Mouse (Mus musculus): Measurements from ENCODE around the gene Ddc.

Ddc gene

GRCm38 (mm10) chr11:11897645-11898357 is at the start of gene Ddc:
TSS of gene Ddc (minus strand) at chr11:11898144.
- no peak for DNase-seq (ENCODE audit: low spot score in 2 of 2)

- no peak for DNase-seq (ENCODE audit: low spot score in 2 of 2)
Measured at GRCm38 (mm10) chr11:11945766-11946165, 47.8 kb upstream of the Ddc start.

DNA sequence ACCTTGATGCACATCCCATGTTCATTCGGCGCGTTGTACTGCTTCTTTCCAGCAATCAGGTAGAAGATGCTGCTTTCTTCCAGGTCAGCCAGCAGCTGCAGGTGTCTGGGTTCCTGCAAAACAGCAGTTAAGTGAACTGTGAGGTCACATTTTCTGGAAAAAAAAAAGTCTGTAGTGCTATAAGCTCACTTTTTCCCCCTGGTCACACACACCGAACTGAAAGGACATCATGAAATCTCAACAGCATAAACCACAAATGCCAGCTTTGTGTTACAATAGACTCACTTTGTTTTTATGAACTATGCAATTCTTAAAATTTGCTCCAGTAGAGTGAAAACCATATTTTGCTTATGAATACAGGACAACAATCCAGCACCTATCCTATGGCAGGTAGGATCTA is 46.9 kb upstream of the Ddc start:
- DNase-seq (ENCODE audit: low spot score in 2 of 2), result no peak

DNA sequence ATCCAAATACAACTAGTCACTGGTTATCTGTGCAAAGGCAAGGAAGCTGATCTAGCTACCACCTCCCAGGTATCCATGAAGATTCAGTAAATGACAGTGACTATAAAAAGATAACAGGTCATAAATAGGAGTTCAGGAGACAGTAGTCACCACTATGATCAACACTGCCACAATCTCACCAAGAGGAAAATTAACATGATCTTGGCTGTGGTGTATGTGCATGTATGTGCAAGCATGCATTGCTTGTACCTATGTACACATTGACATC is 46.1 kb upstream of the Ddc start:
- no peak for DNase-seq (ENCODE audit: low spot score in 2 of 2)

DNA sequence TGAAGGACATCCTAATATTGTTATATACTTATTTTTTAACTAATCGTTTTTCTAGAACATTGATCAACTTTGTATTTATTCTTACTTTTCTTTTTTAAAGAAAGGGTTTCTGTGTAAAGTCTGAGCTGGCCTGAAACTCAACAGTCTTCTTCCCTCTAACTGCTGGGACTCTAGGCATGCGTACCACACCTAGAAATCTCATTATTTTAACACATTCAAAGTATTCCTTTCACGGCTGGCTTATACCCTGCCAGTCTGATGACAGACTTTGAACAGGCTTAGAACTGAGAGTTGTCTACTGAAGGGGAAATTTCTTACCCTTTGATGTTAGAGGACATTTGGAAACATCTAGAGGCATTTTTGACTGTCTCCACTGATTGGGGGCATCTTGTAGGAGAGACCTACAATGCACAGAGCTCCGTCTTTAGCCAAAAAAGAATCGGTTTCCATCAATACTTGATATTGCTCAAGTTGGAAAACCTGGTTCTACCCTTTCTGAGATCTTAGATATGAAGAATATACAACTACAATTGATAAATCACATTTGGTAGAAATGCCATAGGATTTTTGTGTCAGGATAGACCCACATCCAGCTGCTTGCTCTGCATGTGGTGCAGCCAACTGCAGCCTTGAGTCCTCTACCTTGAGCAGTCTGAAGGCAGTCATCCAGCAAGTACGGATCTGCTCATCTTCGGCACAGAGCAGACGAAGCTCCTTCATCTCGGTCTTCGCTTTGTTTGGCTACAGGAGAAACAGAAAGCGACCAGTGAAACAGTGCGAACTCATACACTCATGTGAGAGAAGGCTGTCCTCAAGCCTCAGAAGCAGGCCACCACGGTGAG is 45.5 kb upstream of the Ddc start:
- no peak for DNase-seq (ENCODE audit: low spot score in 2 of 2)

- DNase-seq (ENCODE audit: low spot score in 2 of 2), result no peak
Measured at GRCm38 (mm10) chr11:11942320-11943217, 44.6 kb upstream of the Ddc start.

- no peak for DNase-seq (ENCODE audit: low spot score in 2 of 2)
Measured at GRCm38 (mm10) chr11:11940833-11941681, 43.1 kb upstream of the Ddc start.

DNA sequence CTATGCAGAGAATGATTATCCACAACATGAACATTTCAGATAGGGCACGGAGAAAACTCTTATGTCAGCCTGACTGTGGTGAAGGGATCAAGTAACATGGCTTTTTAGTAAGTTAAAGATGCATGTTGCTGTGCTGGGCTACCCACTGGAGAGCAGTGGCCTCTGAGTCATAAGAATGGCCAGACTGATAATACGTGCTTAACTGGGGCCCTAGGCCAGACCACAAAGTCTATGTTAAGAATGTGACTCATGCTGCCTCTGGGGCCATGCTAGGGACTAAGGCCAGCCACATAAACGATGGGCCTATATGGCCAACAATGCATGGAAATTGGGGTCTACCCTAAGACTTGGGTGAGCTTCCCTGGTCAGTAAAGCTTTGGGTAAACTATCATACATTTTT is 41.7 kb upstream of the Ddc start:
- no peak for DNase-seq (ENCODE audit: low spot score in 2 of 2)

DNA sequence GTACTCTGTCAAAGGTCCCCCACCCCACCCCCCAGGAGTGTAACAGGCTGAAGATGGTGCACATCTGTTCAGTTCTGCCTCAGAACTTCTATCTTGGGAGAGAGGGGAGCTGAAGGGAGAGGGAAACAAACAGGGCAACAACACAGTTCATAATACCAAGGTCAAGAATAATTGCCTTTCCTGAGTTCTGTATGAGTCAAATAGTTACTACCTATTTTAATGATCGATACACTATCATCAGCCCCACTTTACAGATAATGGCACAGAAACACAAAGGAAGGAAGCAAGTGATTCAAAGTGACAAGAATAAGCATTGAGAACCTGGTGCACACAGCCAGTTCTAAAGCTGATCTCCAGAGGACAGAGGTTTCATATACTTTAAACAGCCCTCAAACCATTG is 40.6 kb upstream of the Ddc start:
- DNase-seq (ENCODE audit: low spot score in 2 of 2), result no peak

GRCm38 (mm10) chr11:11937340-11938030 is 39.5 kb upstream of the Ddc start:
- no peak for DNase-seq (ENCODE audit: low spot score in 2 of 2)

- DNase-seq (ENCODE audit: low spot score in 2 of 2), result no peak
Measured at GRCm38 (mm10) chr11:11934808-11935207, 36.9 kb upstream of the Ddc start.

DNA sequence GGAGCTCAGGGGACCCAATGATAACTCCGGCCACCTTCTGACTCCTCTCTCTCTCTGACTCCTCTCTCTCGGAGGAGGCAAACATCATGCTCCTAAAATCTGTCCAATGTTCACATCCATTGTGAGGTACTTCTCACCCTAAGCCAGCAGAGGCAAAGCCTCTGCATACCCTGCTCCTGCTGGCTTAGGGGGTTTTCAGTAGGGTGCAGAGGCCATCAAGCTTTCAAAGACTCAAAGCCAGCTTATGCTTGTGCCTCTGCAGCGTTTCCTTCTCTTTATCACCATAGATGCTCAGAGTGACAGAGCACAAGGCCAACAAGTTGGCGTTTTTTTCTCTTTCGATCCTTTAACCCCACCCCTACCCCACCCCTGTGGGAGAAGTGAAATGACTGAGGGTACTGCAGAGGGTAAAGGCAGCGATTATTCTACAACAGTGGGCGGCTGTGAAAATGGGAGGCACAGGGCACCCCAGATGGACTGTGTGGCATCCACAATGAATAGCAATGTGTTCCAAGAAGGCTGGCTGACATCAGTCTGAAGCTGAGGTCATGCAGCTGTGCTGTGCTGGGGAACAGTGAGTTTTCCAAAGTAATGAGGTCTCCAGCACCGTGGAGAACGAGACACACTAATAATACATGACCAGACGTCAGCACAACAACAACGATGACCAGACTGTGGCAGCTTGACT is 34.3 kb upstream of the Ddc start:
- DNase-seq (ENCODE audit: low spot score in 2 of 2), result no peak

- no peak for DNase-seq (ENCODE audit: low spot score in 2 of 2)
Measured at GRCm38 (mm10) chr11:11931688-11932087, 33.7 kb upstream of the Ddc start.

DNA sequence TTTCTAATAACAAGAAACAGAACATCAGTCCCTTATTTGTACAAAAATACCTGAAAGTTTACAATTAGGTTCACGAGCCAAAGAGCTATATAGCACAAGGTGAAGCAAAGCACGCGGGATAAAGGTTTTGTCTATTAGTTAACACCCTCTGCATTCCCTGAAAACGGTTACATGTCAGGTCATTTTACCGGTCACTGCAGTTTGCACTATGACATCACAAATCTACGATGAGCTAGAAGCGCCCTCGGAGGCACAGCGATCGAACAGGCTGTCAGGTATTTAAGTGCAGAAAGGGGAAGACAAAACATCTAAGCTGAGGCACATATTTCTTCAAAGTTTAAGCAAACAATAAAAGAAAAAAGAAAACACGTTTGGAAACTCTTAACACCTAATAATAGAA is 32.6 kb upstream of the Ddc start:
- no peak for DNase-seq (ENCODE audit: low spot score in 2 of 2)

GRCm38 (mm10) chr11:11929059-11929458 is 31.1 kb upstream of the Ddc start:
- DNase-seq (ENCODE audit: low spot score in 2 of 2), result no peak

DNA sequence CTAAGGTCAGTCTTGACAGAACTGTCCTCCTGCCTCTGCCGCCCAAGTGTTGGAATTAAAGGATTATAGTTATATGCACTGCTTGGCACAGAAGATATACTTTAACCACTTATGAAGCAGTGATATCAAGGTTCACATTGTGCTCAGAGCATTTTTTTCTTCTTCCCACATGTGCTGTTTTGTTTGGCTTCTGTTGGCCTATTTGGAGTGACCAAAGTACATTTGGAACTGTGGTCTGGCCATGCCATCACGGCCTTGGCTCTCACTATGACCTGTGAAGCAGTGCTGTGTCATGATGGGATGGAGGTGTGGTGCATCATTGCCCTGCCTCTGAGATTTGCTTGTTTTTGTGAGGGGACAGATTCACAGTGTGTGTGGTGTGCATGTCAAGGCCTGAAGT is 30.6 kb upstream of the Ddc start:
- no peak for DNase-seq (ENCODE audit: low spot score in 2 of 2)

DNA sequence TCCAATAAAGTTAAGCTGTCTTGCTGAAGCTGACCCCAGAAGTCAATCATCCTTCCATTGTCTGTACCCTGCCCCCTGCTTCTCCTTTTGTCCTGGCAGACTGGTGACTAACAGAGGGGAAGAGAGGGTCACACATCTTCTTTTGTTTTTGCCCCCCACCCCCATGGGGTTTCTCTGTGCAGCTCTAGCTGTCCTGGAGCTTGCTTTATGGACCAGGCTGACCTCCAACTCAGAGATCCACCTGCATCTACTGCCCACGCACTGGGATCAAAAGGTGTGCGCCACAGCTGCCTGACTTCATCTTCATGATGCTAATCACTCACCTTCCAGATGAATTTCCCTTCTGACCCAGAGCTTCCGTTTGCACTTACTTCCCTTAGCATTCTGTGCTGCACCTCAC is 26.0 kb upstream of the Ddc start:
- DNase-seq (ENCODE audit: low spot score in 2 of 2), result no peak

- DNase-seq (ENCODE audit: low spot score in 2 of 2), result no peak
Measured at GRCm38 (mm10) chr11:11923345-11923744, 25.4 kb upstream of the Ddc start.

DNA sequence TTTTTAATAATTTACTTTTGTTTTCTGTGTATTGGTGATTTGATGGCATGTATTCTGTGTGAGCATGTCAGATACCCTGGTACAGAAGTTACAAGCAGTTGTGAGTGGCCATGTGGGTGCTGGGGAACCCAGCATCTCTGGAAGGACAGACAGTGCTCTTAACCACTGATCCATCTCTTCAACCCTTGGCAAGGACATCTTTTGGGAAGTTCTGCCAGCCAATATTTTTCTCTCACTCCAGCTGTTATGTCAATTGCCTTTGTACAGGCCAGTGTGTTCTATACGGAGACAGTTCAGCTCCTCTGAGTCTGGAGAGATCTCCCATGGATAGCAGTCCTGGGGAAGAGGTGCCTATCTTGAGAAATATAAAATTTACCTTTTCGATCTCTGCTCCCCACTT is 24.2 kb upstream of the Ddc start:
- no peak for DNase-seq (ENCODE audit: low spot score in 2 of 2)

GRCm38 (mm10) chr11:11907703-11908413 is 9.9 kb upstream of the Ddc start:
- no peak for DNase-seq (ENCODE audit: low spot score in 2 of 2)
